Mouse (Mus musculus): ENCODE measurements around the gene Map7d2. TPM values are rescaled to one million over a fixed set of nuclear protein-coding genes. Genes with fewer than 3 reads are reported as not detected.
A peak's percentile ranks its signal among the peaks of the same experiment; 100 is the strongest.
"Not testable (repeated sequence)": the region's sequence is repeated elsewhere in the genome, so short reads cannot be mapped to it uniquely, and the experiment has no call there.

Map7d2 gene
- polyA plus RNA-seq, 1 experiment from 2014 or later, result 3.2 TPM

GRCm38 (mm10) chrX:159414829-159415673 is 679 bp downstream of the Map7d2 start:
- Histone ChIP-seq H3K4me2 (ENCODE audit: low read depth, low read length) (peak overlapping the region; percentile 91), H3K4me1 (ENCODE audit: control insufficient read depth, insufficient read depth, low read length) (no peaks in the 10 kb centered on the region), H3K36me3 (ENCODE audit: control insufficient read depth, insufficient read depth, low read length) (no peaks in the 10 kb centered on the region), H3K27ac (replicated peaks; ENCODE audit: low read depth, low read length) (no peak overlapping the region), H3K9ac (ENCODE audit: low read depth, low read length) (peak overlapping the region; percentile 42; the same call in 1 of the 2 replicates), H3K4me3 (ENCODE audit: low read depth, low read length) (peak overlapping the region; percentile 51), H3K27me3 (replicated peaks; ENCODE audit: control insufficient read depth, insufficient read depth, low read length) (peaks cover 32% of the 10 kb centered on the region), H3K9me3 (ENCODE audit: control insufficient read depth, low read length) (no peaks in the 10 kb centered on the region)
- ATAC-seq (ENCODE audit: low read depth) (peak; percentile 30), DNase-seq (ENCODE audit: low spot score) (no peak)
- 24% methylated on average over 24 of the region's 65 CpGs for WGBS

DNA sequence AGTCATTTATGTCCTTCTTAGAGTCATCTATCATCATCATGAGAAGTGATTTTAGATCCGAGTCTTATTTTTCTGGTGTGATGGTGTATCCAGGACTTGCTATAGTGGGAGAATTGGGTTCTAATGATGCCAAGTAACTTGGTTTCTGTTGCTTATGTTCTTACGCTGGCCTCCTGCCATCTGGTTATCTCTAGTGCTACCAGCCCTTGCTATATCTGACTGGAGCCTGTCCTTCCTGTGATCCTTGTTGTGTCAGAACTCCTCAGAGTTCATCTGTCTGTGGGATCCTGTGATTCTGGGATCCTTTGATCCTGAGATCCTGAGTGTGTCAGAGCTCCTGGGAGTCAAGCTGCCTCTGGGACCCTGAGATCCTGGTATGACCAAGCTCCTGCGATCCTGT is 16.1 kb downstream of the Map7d2 start:
- H3K4me1 ChIP-seq (ENCODE audit: control insufficient read depth, insufficient read depth, low read length); H3K9ac ChIP-seq (ENCODE audit: low read depth, low read length); H3K4me3 ChIP-seq (ENCODE audit: low read depth, low read length); H3K36me3 ChIP-seq (ENCODE audit: control insufficient read depth, insufficient read depth, low read length); DNase-seq (ENCODE audit: low spot score); H3K4me2 ChIP-seq (ENCODE audit: low read depth, low read length); ATAC-seq (ENCODE audit: low read depth); H3K27ac ChIP-seq (replicated peaks; ENCODE audit: low read depth, low read length); H3K27me3 ChIP-seq (replicated peaks; ENCODE audit: control insufficient read depth, insufficient read depth, low read length); H3K9me3 ChIP-seq (ENCODE audit: control insufficient read depth, low read length): not testable (repeated sequence)
- WGBS, result 80% methylated on average over 3 of the region's 3 CpGs

DNA sequence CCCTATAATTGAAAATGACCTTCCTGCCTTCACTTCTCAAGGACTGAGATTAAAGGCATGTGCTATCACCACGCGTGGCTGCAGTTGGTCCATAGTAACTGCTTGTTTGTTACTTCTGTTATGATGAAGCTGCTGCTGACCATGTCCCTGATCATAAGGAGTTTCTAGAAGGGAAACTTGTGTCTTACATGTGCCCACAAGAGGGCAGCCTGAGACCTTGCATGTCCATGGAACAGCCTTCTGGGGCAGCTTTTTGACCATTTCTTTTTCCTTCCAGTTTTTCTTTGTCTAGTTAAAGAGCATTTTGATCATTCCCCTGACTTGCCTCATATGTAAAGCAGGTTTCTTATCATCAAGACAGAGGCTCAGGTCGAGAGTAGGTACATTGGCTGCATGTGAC is 27.8 kb downstream of the Map7d2 start:
- ATAC-seq (ENCODE audit: low read depth) (no peak), DNase-seq (ENCODE audit: low spot score) (peak; percentile 63)
- no peaks in the 10 kb centered on the region for H3K9me3 ChIP-seq (ENCODE audit: control insufficient read depth, low read length)
- 45% methylated on average over 3 of the region's 3 CpGs for WGBS
- no peak overlapping the region for H3K9ac ChIP-seq (ENCODE audit: low read depth, low read length)
- no peak overlapping the region for H3K4me2 ChIP-seq (ENCODE audit: low read depth, low read length)
- no peak overlapping the region for H3K27ac ChIP-seq (replicated peaks; ENCODE audit: low read depth, low read length)
- no peaks in the 10 kb centered on the region for H3K4me1 ChIP-seq (ENCODE audit: control insufficient read depth, insufficient read depth, low read length)
- no peak overlapping the region for H3K4me3 ChIP-seq (ENCODE audit: low read depth, low read length)
- no peaks in the 10 kb centered on the region for H3K27me3 ChIP-seq (replicated peaks; ENCODE audit: control insufficient read depth, insufficient read depth, low read length)
- H3K36me3 ChIP-seq (ENCODE audit: control insufficient read depth, insufficient read depth, low read length), result no peaks in the 10 kb centered on the region

DNA sequence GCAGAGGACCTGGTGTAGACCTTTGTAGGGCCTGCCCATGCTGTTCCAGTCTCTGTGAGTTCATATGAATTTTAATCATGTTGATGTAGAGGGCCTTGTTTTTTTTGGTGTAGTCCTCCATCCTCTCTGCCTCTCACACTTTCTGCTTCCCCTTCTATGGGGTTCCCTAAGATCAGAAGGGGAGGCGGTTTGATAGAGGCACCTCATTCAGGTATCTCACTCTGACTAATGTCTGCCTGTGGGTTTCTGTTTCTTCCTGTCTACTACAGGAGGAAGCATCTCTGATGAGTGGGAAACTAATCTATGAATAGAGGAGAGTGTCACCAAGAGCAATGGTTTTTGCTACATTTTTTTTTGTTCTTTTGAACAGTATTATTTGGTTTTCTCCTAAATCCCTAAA is 32.8 kb downstream of the Map7d2 start:
- no peak for ATAC-seq (ENCODE audit: low read depth)
- Histone ChIP-seq H3K4me2 (ENCODE audit: low read depth, low read length) (no peak overlapping the region), H3K36me3 (ENCODE audit: control insufficient read depth, insufficient read depth, low read length) (no peaks in the 10 kb centered on the region), H3K4me1 (ENCODE audit: control insufficient read depth, insufficient read depth, low read length) (no peaks in the 10 kb centered on the region), H3K27ac (replicated peaks; ENCODE audit: low read depth, low read length) (no peak overlapping the region), H3K9ac (ENCODE audit: low read depth, low read length) (no peak overlapping the region), H3K4me3 (ENCODE audit: low read depth, low read length) (no peak overlapping the region), H3K27me3 (replicated peaks; ENCODE audit: control insufficient read depth, insufficient read depth, low read length) (no peaks in the 10 kb centered on the region), H3K9me3 (ENCODE audit: control insufficient read depth, low read length) (no peaks in the 10 kb centered on the region)
- 93% methylated on average over 1 of the region's 1 CpGs for WGBS
- DNase-seq (ENCODE audit: low spot score), result no peak

GRCm38 (mm10) chrX:159459006-159459654 is 44.8 kb downstream of the Map7d2 start:
- no peaks in the 10 kb centered on the region for H3K9me3 ChIP-seq (ENCODE audit: control insufficient read depth, low read length)
- no peak overlapping the region for H3K27ac ChIP-seq (replicated peaks; ENCODE audit: low read depth, low read length)
- no peak overlapping the region for H3K9ac ChIP-seq (ENCODE audit: low read depth, low read length)
- DNase-seq (ENCODE audit: low spot score) (peak; percentile 30), ATAC-seq (ENCODE audit: low read depth) (no peak)
- H3K4me2 ChIP-seq (ENCODE audit: low read depth, low read length), result peak overlapping the region; percentile 18; the same call in 1 of the 2 replicates
- H3K4me3 ChIP-seq (ENCODE audit: low read depth, low read length), result no peak overlapping the region
- peaks cover 3% of the 10 kb centered on the region; the same call in 1 of the 2 replicates for H3K27me3 ChIP-seq (replicated peaks; ENCODE audit: control insufficient read depth, insufficient read depth, low read length)
- H3K36me3 ChIP-seq (ENCODE audit: control insufficient read depth, insufficient read depth, low read length), result no peaks in the 10 kb centered on the region
- 46% methylated on average over 7 of the region's 7 CpGs for whole genome bisulfite sequencing
- H3K4me1 ChIP-seq (ENCODE audit: control insufficient read depth, insufficient read depth, low read length), result no peaks in the 10 kb centered on the region

DNA sequence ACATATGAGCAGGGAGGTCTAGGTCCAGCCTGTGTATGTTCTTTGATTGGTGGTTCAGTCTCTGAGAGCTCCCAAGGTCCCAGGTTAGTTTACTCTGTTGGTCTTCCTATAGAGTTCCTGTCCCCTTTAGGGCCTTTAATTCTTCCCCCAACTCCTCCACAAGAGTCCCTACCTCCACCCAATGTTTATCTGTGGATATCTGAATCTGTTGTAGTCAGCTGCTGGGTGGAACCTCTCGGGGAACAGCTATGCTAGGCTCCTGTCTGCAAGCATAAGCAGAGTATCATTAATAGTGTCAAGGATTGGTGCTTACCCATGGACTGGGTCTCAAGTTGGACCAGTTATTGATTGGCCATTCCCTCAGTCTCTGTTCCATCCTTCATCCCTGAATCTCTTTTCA is 60.4 kb downstream of the Map7d2 start:
- WGBS, result 61% methylated on average over 1 of the region's 1 CpGs
- Histone ChIP-seq H3K27me3 (replicated peaks; ENCODE audit: control insufficient read depth, insufficient read depth, low read length) (no peaks in the 10 kb centered on the region), H3K4me3 (ENCODE audit: low read depth, low read length) (no peak overlapping the region), H3K9ac (ENCODE audit: low read depth, low read length) (no peak overlapping the region), H3K27ac (replicated peaks; ENCODE audit: low read depth, low read length) (no peak overlapping the region), H3K4me1 (ENCODE audit: control insufficient read depth, insufficient read depth, low read length) (no peaks in the 10 kb centered on the region), H3K36me3 (ENCODE audit: control insufficient read depth, insufficient read depth, low read length) (no peaks in the 10 kb centered on the region), H3K4me2 (ENCODE audit: low read depth, low read length) (no peak overlapping the region), H3K9me3 (ENCODE audit: control insufficient read depth, low read length) (no peaks in the 10 kb centered on the region)
- no peak for DNase-seq (ENCODE audit: low spot score)
- ATAC-seq (ENCODE audit: low read depth), result no peak

DNA sequence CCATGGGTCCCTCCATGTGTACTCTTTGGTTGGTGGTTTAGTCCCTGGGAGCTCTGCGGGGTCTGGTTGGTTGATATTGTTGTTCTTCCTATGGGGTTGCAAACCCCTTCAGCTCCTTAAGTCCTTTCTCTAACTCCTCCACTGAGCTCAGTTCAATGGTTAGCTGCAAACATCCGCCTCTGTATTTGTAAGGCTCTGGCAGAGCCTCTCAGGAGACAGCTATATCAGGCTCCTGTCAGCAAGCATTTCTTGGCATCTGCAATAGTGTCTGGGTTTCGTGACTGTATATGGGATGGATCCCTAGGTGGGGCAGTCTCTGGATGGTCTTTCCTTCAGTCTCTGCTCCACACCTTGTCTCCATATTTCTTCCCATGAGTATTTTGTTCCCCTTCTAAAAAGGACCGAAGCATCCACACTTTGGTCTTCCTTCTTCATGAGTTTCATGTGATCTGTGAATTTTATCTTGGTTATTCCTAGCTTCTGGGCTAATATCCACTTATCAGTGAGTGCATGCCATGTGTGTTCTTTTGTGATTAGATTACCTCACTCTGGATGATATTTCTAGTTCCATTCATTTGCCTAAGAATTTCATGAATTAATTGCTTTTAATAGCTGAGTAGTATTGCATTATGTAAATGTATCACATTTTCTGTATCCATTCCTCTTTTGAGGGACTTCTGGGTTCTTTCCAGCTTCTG is 64.0 kb downstream of the Map7d2 start:
- not testable (repeated sequence) for ATAC-seq (ENCODE audit: low read depth); H3K27me3 ChIP-seq (replicated peaks; ENCODE audit: control insufficient read depth, insufficient read depth, low read length); H3K9ac ChIP-seq (ENCODE audit: low read depth, low read length); H3K36me3 ChIP-seq (ENCODE audit: control insufficient read depth, insufficient read depth, low read length); H3K4me2 ChIP-seq (ENCODE audit: low read depth, low read length); DNase-seq (ENCODE audit: low spot score); H3K4me1 ChIP-seq (ENCODE audit: control insufficient read depth, insufficient read depth, low read length); H3K9me3 ChIP-seq (ENCODE audit: control insufficient read depth, low read length); H3K4me3 ChIP-seq (ENCODE audit: low read depth, low read length); H3K27ac ChIP-seq (replicated peaks; ENCODE audit: low read depth, low read length)
- WGBS, result 79% methylated on average over 4 of the region's 4 CpGs

- no peak overlapping the region for H3K27ac ChIP-seq (replicated peaks; ENCODE audit: low read depth, low read length)
- ATAC-seq (ENCODE audit: low read depth), result no peak
- no peak for DNase-seq (ENCODE audit: low spot score)
- peaks cover 7% of the 10 kb centered on the region; the same call in 1 of the 2 replicates for H3K27me3 ChIP-seq (replicated peaks; ENCODE audit: control insufficient read depth, insufficient read depth, low read length)
- H3K9ac ChIP-seq (ENCODE audit: low read depth, low read length), result no peak overlapping the region
- no peaks in the 10 kb centered on the region for H3K36me3 ChIP-seq (ENCODE audit: control insufficient read depth, insufficient read depth, low read length)
- H3K4me1 ChIP-seq (ENCODE audit: control insufficient read depth, insufficient read depth, low read length), result no peaks in the 10 kb centered on the region
- no peaks in the 10 kb centered on the region for H3K9me3 ChIP-seq (ENCODE audit: control insufficient read depth, low read length)
- no peak overlapping the region for H3K4me3 ChIP-seq (ENCODE audit: low read depth, low read length)
- H3K4me2 ChIP-seq (ENCODE audit: low read depth, low read length), result no peak overlapping the region
- 81% methylated on average over 1 of the region's 1 CpGs for WGBS
Measured at GRCm38 (mm10) chrX:159484247-159484646, 69.9 kb downstream of the Map7d2 start.

All from embryonic facial prominence, embryonic 14.5 days (tissue).